Mouse (Mus musculus): Measurements from ENCODE around the gene Aff1. TPM values are rescaled to one million over a fixed set of nuclear protein-coding genes. Genes with fewer than 3 reads are reported as not detected.

Gene Aff1
- polyA plus RNA-seq, 1 experiment from 2014 or later, result 5.7 TPM

DNA sequence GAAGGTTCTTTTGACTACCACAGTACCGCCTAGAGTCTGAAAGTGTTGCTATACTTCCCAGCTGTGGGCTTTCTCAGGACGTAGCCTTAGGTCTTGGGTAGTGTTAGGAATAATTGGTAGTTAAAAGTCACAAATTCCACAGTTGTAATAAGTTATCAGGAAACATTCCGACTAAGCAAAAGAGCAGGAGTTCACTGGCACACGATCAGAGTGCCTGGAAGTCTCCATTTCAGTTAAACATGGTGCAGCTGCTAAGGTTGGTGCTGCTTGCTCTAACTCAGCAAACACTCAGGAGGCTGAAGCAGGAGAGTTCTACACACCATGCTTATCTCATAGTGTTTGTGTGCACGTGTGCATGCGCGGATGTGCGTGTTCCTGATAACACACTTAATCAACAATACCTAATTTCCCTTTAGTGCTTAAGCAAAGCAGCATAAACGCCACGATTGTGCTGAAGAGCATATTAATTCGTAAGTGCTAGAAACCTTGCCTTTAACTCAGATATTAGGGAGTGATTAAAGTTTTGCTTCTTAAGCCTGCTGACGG lies 121.9 kb downstream of the Aff1 start:
- WGBS, result 92% methylated on average over 12 of the region's 12 CpGs
- Histone ChIP-seq H3K4me3 (no peak overlapping the region), H3K36me3 (no peaks in the 10 kb centered on the region; the same call in 1 of the 2 replicates), H3K27me3 (ENCODE audit: insufficient read depth, poor library complexity, severe bottlenecking) (peaks cover 3% of the 10 kb centered on the region; the same call in 1 of the 2 replicates), H3K27ac (no peak overlapping the region), H3K4me1 (replicated peaks) (peaks cover 7% of the 10 kb centered on the region), H3K9me3 (no peaks in the 10 kb centered on the region)
- no peak for DNase-seq (ENCODE audit: low spot score)

DNA sequence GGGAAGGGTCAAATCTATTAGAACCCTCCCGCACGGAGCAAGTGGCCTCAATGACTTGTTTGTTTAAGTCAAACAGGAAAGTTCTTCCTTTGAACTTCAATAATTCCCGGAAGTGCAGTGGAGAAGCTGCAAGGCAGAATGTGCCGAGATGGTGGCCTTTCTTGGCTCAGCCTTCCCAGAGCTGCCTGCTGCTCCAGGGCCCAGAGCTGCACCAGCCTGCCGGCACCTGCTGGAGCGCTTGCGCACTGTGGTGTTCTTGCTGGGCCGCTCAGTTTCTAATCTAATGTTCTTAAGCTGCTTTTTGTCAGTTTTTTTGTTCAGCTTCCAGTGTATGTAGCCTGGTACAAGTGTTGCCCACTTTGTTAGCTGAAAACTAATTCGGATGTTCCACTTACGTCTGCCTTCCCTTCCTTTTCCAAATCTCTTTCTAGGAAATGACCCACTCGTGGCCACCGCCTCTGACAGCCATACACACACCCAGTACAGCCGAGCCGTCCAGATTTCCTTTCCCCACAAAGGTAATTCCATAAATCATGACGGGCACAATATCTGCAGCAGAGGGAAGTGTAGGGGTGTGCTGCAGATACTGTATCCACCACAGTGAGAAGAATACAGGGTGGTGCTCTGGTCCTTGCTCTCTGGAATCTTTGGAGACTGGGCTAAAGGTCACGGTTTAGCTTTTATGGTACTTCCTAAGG lies 122.5 kb downstream of the Aff1 start:
- Histone ChIP-seq H3K4me1 (replicated peaks) (peaks cover 7% of the 10 kb centered on the region), H3K9me3 (no peaks in the 10 kb centered on the region), H3K4me3 (no peak overlapping the region), H3K27ac (no peak overlapping the region), H3K27me3 (ENCODE audit: insufficient read depth, poor library complexity, severe bottlenecking) (peaks cover 3% of the 10 kb centered on the region; the same call in 1 of the 2 replicates), H3K36me3 (no peaks in the 10 kb centered on the region; the same call in 1 of the 2 replicates)
- WGBS, result 78% methylated on average over 16 of the region's 16 CpGs
- no peak for DNase-seq (ENCODE audit: low spot score)

DNA sequence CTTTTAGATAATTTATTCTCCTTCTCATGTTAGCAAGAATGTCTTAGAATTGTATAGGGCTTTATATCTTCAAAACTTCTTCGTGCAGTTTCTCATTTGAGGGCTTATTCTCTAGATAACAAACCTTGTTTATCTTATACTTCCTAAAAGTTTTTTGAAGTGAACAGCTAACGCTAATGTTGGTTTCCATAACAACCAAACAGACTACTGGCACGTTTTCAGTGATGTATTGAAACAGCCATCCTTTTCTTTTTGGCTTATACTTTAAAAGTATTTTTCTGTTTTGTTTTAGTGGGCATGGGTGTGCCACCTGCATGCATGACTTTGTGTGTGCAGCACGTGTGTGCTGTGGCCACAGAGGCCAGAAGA lies 123.1 kb downstream of the Aff1 start:
- Histone ChIP-seq H3K4me1 (replicated peaks) (peaks cover 10% of the 10 kb centered on the region), H3K36me3 (no peaks in the 10 kb centered on the region; the same call in 1 of the 2 replicates)

DNA sequence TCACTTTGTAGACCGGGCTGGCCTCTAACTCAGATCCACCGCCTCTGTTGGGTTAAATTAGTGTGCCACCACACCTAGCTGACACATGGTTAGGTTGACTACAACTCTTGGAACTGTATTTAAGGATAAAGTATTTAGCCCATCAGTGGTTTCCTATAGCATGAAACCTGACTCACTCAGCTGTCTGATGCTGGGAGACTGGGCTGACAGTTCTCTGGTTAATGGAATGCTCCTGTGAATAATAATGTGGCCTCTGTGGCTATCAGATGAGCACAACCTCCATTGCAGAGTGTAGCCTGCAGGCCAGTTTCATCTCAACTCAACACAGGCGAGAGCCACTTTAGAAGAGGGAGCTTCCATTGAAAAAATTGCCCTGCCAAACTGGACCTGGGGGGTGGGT lies 124.5 kb downstream of the Aff1 start:
- Histone ChIP-seq H3K36me3 (no peaks in the 10 kb centered on the region), H3K27me3 (ENCODE audit: insufficient read depth, poor library complexity, severe bottlenecking) (no peaks in the 10 kb centered on the region), H3K4me1 (replicated peaks) (peaks cover 12% of the 10 kb centered on the region), H3K27ac (no peak overlapping the region), H3K4me3 (no peak overlapping the region), H3K9me3 (no peaks in the 10 kb centered on the region)
- no peak for DNase-seq (ENCODE audit: low spot score)
- 79% methylated on average over 3 of the region's 3 CpGs for WGBS

More for the DNA sequence above, 123.1 kb downstream of the Aff1 start:
- no peak overlapping the region for H3K27ac ChIP-seq
- WGBS, result 87% methylated on average over 4 of the region's 4 CpGs
- DNase-seq (ENCODE audit: low spot score), result no peak
- H3K4me3 ChIP-seq, result no peak overlapping the region
- peaks cover 3% of the 10 kb centered on the region; the same call in 1 of the 2 replicates for H3K27me3 ChIP-seq (ENCODE audit: insufficient read depth, poor library complexity, severe bottlenecking)
- H3K9me3 ChIP-seq, result no peaks in the 10 kb centered on the region

DNA sequence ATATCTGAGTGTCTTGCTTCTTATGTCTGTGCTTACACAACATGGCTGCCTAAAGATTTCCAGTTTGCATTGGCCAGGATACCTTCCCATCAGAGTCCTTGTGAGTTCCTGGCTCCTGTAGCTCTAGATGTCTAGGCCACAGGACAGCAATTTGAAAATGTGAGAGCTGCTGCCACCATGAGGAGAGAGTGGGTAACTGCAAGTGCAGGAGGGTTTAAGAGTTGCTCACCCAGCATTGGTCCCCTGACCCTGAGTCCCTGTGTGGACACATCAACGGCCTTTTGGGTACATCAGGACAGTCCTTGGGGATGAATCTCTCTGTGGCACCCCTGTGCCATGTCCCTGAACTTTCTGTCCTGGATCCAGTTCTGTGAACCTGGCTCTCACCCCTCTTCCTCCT lies 125.6 kb downstream of the Aff1 start:
- no peak overlapping the region for H3K27ac ChIP-seq
- H3K9me3 ChIP-seq, result no peaks in the 10 kb centered on the region
- WGBS, result 26% methylated on average over 1 of the region's 1 CpGs
- H3K36me3 ChIP-seq, result no peaks in the 10 kb centered on the region
- no peaks in the 10 kb centered on the region for H3K27me3 ChIP-seq (ENCODE audit: insufficient read depth, poor library complexity, severe bottlenecking)
- no peak overlapping the region for H3K4me3 ChIP-seq
- peak; percentile 77 for DNase-seq (ENCODE audit: low spot score)
- H3K4me1 ChIP-seq (replicated peaks), result peaks cover 12% of the 10 kb centered on the region

DNA sequence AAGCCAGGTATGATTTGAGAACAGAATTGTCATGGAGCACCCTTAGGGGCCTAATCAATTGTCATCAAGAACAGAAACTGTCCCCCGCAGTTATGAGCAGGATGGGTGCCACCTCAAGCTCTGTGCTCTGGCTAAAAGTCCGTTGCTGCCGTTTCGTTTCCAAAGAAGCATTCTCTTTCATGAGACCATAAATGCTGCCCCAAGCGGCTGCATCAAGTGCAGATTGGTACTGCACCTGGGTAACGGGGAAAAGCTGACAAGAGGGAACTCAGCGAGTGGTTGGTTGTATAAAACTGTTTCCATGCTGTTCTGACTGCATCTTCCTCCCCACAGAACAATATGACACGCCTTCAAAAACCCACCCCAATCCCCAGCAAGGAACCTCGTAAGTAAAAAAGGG lies 126.4 kb downstream of the Aff1 start:
- DNase-seq (ENCODE audit: low spot score), result no peak
- Histone ChIP-seq H3K27ac (no peak overlapping the region), H3K4me1 (replicated peaks) (peaks cover 6% of the 10 kb centered on the region), H3K36me3 (no peaks in the 10 kb centered on the region), H3K27me3 (ENCODE audit: insufficient read depth, poor library complexity, severe bottlenecking) (no peaks in the 10 kb centered on the region), H3K4me3 (no peak overlapping the region), H3K9me3 (no peaks in the 10 kb centered on the region)
- WGBS, result 89% methylated on average over 9 of the region's 9 CpGs

DNA sequence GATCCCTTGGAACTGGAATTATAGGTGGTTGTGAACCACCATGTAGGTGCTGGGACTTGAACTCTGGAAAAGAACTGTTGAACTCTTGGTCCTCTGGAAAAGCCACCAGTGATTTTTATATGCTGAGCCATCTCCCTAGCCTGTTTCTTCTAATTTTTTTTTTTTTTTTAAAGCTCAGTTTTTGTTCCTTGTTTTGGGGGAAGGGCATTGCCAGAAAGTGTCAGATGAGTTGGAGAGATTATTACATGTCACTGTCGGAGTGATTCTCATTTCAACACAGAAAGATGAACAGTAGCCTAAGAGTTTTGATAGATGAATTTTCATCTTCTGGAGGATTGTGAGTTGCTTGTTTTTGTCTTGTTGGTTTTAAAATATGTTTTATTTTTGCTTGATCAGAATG lies 127.5 kb downstream of the Aff1 start:
- 97% methylated on average over 1 of the region's 1 CpGs for WGBS
- Histone ChIP-seq H3K27ac (no peak overlapping the region), H3K9me3 (no peaks in the 10 kb centered on the region), H3K4me1 (replicated peaks) (peaks cover 5% of the 10 kb centered on the region), H3K36me3 (no peaks in the 10 kb centered on the region), H3K4me3 (no peak overlapping the region), H3K27me3 (ENCODE audit: insufficient read depth, poor library complexity, severe bottlenecking) (no peaks in the 10 kb centered on the region)
- DNase-seq (ENCODE audit: low spot score), result no peak

DNA sequence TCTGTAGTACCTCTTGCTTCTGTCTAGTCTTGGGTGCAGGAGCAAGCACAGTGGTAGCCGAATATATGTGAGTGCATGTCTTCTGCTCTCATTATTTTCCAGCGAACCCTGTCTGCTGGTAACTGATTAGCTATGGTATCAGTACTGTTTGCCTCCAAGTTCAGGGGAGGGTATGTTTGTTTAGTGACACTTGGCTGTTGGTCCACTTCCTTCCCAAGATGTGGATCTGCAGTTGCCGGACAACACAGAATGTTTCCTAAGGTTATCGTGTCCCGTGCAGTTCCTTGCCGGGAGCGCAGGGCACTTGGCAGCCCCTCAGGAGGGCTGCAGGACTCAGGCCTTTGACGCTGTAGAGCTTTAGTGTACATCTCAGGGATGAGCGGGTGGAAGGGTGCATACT lies 128.9 kb downstream of the Aff1 start:
- peaks cover 3% of the 10 kb centered on the region for H3K36me3 ChIP-seq
- no peaks in the 10 kb centered on the region for H3K27me3 ChIP-seq (ENCODE audit: insufficient read depth, poor library complexity, severe bottlenecking)
- 87% methylated on average over 9 of the region's 9 CpGs for WGBS
- no peak overlapping the region for H3K27ac ChIP-seq
- H3K4me1 ChIP-seq (replicated peaks), result peaks cover 5% of the 10 kb centered on the region
- no peak overlapping the region for H3K4me3 ChIP-seq
- H3K9me3 ChIP-seq, result no peaks in the 10 kb centered on the region
- DNase-seq (ENCODE audit: low spot score), result no peak

DNA sequence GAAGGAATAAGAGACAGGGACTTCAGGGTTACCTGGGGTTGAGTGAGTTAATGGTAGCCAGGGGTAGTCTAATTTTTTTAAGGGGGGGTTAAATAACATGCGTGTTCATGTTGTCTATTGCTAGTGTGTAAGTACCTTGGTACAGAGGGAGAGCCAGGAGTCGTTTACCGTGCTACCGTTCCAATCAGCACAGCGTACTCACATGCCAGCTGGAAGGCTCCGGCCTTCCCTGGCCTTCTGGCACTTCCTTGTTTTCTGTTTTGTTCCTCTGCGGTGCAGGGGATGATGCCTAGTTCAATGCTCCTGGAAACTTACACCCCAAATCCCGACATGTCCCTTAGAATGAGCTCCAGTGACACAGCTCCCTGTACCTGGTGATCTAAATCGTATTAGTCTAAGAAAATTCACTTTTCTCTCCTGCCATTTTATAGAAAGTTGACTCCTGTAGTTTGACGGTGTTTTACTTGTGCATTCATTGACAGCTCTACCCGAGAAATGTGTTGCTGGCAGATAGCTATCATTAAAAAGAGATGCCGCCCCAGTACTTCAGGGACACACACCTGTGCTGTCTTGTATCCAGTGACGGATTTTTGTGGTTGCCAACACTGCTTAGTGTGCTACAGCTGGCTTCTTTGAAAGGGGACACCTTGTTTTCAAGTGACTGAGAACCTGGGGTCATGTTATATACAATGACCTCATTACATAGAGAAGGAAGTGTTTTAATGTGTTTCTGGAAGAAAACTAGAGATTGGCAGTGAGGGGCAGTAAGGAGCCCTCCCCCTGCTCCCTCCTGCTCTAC lies 129.5 kb downstream of the Aff1 start:
- Histone ChIP-seq H3K27ac (no peak overlapping the region), H3K36me3 (peaks cover 9% of the 10 kb centered on the region), H3K4me1 (replicated peaks) (peaks cover 5% of the 10 kb centered on the region), H3K4me3 (no peak overlapping the region), H3K27me3 (ENCODE audit: insufficient read depth, poor library complexity, severe bottlenecking) (no peaks in the 10 kb centered on the region), H3K9me3 (no peaks in the 10 kb centered on the region)
- no peak for DNase-seq (ENCODE audit: low spot score)
- 87% methylated on average over 13 of the region's 13 CpGs for WGBS

DNA sequence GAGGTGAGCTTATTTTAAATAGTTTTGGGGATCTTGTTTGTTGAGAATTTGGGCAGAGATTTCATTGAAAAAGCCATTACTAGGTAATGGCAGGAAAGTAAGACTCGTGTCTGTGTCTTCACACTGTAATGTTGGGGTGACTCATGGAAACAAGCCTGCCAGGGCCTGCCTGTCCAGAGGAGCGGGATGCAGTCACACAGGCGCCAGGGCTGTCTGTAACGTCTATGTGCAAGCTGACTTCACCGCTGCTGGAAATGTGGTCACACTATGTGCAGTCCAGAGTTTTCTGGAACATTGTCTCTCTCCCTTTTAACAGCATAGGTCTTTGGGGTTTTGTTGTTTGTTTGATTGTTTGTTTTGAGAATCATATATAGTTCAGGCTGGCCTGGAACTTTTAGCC lies 130.8 kb downstream of the Aff1 start:
- WGBS, result 90% methylated on average over 5 of the region's 5 CpGs
- DNase-seq (ENCODE audit: low spot score), result no peak

DNA sequence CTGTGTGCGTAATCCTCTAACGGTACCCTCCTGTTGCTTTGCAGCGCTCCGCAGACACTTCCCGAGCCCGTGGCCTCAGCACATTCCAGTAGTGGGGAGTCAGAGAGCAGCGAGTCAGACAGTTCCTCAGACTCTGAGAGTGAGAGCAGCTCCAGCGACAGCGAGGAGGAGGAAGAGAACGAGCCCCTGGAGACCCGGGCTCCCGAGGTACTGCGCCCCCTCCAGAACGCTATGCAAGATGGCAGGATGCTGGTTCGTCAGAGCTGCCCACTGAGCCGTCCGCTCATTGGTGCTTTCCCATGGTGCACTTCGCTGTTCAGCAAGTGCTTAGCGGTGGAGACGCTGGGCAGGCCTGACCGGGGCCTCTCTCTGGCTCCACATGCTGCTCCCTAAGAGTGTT lies 136.1 kb downstream of the Aff1 start:
- no peak overlapping the region for H3K4me3 ChIP-seq
- 89% methylated on average over 21 of the region's 21 CpGs for WGBS
- peaks cover 42% of the 10 kb centered on the region for H3K36me3 ChIP-seq
- H3K27me3 ChIP-seq (ENCODE audit: insufficient read depth, poor library complexity, severe bottlenecking), result no peaks in the 10 kb centered on the region
- DNase-seq (ENCODE audit: low spot score), result no peak
- H3K27ac ChIP-seq, result 0 out of 2 replicates have a peak overlapping the region, but pooled peaks have one; percentile 16
- no peaks in the 10 kb centered on the region for H3K4me1 ChIP-seq (replicated peaks)
- H3K9me3 ChIP-seq, result no peaks in the 10 kb centered on the region

More for the DNA sequence above, 130.8 kb downstream of the Aff1 start:
- Histone ChIP-seq H3K4me3 (no peak overlapping the region), H3K27me3 (ENCODE audit: insufficient read depth, poor library complexity, severe bottlenecking) (no peaks in the 10 kb centered on the region), H3K36me3 (peaks cover 10% of the 10 kb centered on the region), H3K27ac (no peak overlapping the region), H3K9me3 (no peaks in the 10 kb centered on the region), H3K4me1 (replicated peaks) (peaks cover 5% of the 10 kb centered on the region; the same call in 1 of the 2 replicates)

DNA sequence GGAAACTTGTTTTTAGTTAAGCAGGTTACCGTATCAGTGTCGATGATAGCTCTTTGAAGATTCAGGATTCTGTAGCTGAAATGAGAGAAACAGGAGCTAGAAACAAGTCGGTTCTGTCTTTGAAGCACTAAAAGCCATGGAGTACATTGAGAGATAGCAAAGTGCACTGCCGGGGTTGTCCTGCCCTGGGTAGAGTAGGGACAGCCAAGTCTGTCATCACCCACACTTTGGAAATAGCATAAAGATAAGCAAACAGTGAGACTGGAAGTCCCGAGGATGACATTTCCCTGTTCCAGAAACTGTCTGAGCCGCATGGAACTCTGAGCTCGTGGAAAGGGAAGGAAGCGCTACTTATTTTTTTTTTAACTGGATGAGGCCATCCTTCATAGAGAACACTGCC lies 136.6 kb downstream of the Aff1 start:
- no peak for DNase-seq (ENCODE audit: low spot score)
- 84% methylated on average over 8 of the region's 8 CpGs for WGBS
- H3K27me3 ChIP-seq (ENCODE audit: insufficient read depth, poor library complexity, severe bottlenecking), result no peaks in the 10 kb centered on the region
- no peak overlapping the region for H3K27ac ChIP-seq
- H3K4me3 ChIP-seq, result no peak overlapping the region
- no peaks in the 10 kb centered on the region for H3K9me3 ChIP-seq
- H3K36me3 ChIP-seq, result peaks cover 47% of the 10 kb centered on the region
- H3K4me1 ChIP-seq (replicated peaks), result no peaks in the 10 kb centered on the region

DNA sequence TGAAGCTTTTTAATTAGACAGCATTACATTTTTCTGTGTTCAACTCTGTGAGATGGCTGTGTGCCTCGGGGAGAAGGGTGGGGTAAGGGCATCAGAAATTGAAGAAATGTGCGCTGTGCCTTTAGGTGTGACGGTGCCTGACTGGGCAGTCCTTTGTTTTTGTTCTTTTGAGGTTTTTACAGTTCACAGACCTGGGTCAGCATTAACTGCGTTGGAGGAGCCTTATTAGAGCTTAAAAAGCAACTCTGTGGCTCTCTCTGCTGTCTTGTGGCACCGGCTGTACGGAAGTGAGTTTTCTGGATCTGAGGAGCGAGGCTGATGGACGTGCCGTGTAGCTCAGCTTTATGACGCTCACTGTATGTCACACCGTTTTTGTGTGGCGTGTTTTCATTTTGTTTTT lies 137.0 kb downstream of the Aff1 start:
- Histone ChIP-seq H3K36me3 (peaks cover 51% of the 10 kb centered on the region), H3K27ac (no peak overlapping the region), H3K4me3 (no peak overlapping the region), H3K4me1 (replicated peaks) (no peaks in the 10 kb centered on the region), H3K27me3 (ENCODE audit: insufficient read depth, poor library complexity, severe bottlenecking) (no peaks in the 10 kb centered on the region), H3K9me3 (no peaks in the 10 kb centered on the region)
- no peak for DNase-seq (ENCODE audit: low spot score)
- WGBS, result 81% methylated on average over 12 of the region's 12 CpGs
